Mouse (Mus musculus): ENCODE measurements around the gene Sema3g.

Gene Sema3g

DNA sequence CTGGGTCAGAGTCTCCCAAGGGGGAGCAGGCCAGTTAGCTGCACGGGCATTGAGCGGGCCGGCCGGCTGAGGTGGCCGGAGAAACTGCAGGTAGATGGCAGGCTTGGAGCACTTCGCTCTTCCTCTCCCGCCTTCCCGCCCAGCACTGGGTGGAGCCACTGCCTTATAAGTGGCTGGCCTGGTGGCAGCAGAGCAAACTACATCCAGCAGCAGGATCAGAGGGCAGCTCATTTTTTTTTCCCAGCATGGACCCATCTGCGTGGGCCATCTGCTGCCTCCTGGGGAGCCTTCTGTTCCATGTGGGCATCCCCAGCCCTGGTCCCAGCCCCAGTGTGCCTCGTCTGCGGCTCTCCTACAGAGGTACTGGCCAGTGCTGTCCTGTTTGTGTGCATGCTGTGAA, at the start of gene Sema3g:
Gene Sema3g, plus strand, starts transcription at position 195 of the 400 bp plus-strand sequence.
- DNase-seq, result no peak

DNA sequence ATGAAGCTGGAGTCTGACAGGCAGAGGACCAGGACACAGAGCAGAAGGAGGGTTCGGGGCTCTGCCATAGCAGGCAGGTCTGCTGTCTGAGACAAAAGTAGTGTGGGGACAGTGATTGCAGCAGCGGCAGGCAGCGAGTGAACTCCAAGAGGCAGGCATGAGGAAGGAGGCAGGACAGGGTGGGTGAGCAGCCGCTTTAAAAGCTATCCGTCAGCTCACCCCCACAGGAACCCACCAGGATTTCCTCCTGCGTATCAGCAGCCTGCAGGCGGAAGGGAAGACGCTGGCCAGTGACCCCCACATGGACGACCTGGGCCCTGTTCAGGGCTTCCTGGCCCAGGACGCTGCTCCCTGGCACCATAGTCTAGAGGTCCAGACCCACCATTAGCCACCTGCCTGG, 49.2 kb upstream of the Sema3g start, which contains the start of gene Stab1:
Gene Stab1, minus strand, starts transcription at position 217 of the 400 bp plus-strand sequence.
- DNase-seq, result no peak

DNA sequence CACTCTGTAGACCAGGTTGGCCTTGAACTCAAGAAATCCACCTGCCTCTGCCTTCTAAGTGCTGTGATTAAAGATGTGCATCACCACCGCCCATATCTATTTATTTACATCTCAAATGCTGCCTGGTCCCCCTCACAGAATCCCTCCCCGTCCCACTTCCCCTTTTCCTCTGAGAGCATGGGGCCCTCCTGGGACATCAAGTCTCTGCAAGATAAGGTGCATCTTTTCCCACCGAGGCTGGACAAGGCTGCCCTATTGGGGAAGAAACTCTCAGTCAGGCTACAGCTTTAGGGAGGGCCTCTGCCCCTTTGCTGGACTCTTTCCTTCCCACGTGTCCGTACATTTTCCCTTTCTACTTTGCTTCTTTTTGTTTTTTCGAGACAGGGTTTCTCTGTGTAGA, 48.2 kb upstream of the Sema3g start:
- DNase-seq, result no peak

DNA sequence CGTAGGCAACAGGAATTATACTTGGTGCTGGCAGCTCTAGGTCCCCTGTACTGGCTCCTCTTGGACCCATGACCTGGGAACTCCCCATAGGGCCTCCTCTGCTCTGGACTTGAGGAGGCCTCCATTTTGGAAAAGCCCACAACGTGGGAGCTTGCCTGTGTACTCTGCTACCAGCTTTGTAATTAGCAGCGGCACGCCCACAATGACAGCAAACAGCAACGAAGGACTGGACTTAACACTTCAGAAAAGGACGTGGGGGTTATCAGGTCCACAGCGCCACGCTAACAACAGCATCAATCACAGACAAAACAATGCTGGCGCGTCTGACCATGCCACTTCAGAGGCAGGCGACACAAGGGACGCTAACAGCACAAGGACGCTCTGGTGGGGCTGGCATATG, 46.7 kb upstream of the Sema3g start:
- no peak for DNase-seq

DNA sequence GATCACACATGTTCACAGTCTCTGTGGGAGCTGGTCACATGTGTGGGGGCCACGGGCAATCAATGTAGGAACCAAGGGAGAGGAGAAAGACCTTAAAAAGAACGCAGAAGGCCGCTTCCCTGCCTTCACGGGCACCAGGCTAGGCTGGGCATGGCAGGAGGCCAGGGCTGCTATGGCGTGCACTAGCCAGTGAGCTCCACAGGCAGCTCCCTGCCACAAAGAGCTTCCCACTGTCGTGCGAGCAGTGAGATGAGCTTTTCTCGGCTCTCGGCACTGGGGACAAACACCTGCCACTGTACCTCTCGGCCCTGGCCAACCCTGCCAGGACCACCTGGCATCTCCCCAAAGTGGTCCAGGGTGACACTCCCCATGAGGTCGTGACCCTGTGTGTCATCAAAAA, 46.3 kb upstream of the Sema3g start:
- no peak for DNase-seq

DNA sequence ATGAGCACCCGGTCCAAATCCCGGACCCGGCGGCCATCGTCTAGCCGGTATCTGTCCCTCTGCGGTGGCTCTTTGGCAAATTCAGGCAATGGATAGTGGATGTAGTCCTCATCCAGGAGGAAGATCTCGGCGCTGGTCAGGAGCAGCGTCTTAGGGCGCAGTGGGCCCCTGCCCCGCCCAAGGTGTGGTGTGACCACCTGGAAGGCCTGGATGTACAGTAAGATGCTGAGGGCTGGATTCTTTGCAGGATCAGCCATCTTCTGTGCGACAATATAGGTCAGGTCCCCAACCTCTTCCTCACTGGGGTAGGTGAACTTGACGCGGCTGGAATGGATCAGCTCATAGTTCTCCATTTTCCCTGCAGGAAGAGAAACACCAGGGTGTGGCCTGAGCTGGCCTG, 45.8 kb upstream of the Sema3g start:
- no peak for DNase-seq

DNA sequence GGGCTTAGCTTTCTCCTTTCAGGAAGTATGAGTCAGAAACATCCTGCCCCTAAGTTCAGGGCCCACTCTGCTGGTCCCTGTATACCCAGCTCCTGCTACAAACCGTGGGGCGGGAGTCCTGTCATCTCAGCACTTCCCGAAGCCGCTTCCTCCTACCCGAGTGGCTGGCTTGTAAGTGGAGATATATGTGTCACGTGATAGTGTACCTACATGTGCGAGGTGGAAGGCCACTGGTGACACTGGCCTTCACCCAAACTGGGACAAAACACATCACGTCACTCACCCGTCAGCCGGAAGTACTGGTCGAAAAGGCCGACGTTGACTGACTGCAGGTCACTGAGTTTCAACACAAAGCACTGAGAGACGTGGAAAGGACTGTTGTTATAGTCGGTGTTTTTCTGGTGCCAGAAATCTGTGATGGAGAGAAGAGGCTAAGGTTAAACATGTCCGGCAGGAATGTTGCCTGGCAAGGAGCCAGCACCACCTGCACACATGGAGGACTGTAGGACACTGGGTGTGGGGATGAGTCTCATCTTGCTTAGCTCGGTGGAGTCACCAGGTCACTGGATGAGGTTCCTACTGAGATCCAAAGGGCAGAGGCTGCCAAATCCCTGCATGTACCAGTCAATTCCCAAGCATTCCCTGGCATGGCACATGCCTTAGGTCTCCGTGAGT, 44.7 kb upstream of the Sema3g start:
- DNase-seq, result no peak

DNA sequence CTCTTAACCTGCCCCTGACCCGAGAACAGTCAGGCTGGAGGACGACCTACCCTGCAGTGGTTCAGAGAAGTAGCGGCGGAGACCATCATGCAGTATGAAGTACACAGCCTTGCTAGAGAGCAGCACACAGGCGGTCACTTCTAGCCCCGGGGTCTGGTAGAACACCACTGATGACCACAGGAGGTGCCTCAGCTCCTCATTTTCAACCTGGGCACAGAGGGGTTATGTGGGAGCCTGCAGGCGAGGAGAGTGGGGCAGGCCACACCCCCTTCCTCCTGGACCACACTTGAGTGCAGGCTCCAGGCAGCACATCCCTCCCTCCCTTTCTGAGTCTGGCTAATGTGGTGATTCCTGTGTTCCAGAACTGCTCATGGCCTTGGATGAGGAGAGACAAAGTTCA, 44.1 kb upstream of the Sema3g start:
- DNase-seq, result no peak

DNA sequence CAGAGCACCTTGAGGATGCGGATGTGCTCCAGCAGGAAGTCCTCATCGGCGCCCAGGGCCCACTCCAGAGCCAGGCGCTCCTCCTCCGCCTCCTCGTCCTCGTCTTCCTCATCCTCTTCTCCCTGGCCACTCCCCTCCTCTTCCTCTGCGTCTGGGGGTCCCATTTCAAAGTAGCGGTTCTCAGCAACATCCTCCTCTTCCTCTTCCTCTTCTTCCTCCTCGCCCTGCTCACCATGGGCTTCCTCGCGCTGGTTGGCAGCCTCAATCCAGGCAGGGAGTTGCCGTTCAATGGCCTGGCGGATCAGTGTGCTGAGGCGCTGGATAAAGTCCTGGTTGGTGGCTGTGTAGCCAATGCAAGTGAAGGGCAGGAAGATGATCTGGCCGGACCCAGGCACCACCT, 40.4 kb upstream of the Sema3g start:
- no peak for DNase-seq

DNA sequence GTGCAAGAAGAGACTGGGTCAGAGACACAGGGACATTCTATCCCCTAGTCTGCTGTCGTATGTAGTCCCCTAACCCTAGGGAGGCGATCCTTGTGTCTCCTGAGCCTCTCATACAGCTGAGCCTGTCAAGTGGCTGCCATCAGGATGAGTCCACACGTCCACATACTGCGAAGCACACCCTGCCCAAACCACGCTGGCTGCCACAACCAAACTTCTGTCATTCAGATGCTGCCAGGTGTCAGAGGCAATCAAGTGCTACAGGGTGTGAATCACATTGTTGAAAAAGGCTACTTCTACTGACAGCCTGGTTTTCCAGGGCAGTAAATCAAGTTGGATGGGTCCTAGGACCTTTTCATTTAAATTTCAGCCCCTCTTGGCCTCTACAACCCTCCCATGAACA, 39.9 kb upstream of the Sema3g start:
- no peak for DNase-seq

DNA sequence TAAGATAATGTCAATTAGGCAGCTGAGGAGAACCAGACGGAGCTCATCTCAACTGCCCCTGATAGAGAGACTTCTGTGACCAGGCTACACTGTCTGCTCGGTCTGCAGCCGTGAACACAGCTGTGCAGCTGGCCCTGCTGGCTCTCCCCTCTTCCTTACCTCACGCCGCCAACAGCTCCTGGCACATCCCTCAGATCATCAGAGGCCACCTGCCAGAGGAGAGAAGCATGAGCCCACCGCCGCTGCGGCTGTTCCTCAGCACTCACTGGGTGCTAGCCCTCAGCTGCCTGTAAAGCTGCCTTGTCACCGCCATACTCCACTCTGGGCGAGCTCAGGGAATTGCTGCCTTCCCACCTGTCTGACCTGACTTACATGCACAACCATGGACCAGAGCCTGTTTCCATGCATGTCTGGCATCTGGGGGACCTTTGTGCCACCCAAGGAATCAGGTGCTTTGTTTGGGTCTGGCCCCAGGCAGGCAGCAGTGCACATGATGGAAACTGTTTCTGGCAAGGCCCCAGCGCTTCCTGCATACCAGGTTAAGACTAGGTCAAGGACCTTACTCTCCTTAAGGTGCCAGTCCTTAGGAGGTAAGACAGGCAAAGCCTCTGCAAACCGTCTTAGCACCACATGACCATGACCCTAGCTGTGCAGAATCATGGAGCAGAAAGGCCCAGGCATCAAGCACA, 37.8 kb upstream of the Sema3g start:
- DNase-seq, result no peak

DNA sequence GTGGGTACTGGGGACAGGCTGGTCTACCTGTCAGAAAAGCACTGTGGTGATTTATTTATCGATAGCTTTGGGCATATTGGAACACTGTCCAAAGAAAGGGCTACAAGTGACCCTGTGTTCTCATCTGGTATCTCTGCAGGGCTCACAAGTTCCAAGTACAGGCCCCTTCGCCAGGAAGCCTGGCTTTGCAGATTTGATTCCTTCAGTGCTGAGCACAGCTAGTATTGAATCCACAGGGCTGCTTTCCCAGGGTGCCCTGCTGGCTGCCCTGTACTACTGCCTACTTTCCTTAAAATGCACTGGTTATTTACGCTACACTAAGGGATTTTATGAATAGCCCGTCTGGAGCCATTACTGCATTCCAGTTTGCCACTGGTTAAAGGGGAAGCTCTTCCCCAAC, 36.1 kb upstream of the Sema3g start:
- no peak for DNase-seq

DNA sequence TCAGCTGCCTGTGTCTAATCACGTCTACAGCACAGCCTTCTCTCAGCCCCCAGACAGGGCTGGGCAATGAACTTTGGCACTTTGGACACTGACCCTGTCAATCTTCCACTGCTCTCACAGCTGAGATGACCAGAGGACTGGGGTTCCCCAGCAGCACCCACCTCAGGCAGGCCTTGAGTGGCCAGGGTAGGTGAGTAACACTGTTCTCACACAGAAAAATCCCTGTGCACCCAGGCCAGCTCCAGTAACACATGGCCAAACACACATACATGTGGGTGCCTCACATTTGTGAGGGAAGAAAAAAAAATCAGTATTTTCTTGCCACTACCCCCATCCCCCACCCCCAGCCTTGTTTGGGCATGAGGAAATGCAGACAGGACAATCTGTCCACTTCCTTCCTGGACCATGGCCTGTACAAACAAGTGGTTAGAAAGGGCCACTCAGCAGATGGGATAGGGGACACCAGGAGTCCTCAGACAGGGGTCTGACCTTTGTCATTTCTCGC, 34.8 kb upstream of the Sema3g start:
- DNase-seq, result no peak

DNA sequence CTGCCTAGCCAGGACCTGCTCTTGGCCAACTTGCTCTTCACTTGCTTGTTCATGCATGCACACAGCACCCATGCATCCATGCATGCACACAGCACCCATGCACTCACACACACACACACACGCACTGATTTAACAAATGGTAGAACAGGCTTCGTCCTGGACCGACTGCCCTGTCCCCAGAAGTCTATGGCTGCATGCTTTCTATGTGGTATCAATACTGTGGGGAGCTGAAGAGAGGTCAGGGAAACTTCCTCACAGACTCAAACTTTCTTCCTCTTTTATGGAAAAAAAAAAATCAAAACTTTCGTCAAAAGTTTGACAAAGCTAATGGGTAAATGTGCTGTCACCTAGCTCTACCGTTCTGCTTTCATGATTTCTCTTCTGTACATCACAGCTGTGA, 34.1 kb upstream of the Sema3g start:
- DNase-seq, result no peak

DNA sequence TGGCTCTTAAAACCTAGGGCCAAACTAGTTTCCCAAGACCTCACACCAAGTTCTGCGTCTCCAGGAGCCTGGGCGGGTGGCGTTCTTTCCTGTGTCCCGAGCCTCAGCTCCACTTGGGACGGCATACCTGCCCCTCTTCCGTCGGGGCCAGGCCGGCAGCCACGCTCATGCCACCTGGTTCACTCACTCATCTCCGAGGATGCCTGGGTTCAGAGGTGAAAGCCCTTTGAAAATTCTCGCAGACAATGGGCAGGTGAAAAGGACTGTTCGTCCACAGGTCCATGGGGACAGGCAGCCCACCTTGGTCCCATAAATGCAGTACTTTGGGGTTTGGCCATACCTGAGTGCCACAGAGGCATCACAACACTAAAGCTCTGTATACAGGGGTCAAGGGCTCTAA, 33.5 kb upstream of the Sema3g start:
- DNase-seq, result no peak

DNA sequence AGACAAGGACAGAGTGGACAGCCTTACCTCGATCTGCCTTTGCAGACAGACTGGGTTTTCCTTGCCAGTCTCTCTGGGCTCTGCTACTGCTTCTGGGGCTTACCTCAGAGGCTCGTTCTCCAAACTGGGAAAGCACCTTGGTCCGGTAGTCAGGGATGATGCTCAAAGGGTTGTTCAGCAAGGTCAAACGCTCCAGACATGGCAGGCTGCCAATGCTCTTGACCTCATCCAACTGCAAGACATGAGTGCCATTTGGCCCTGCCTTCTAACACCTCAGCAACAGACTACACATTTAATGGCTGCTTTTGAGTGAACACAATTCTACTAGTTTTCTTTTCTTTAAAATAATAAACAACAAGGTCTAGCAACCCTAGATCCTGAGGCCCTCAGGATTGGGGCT, 31.0 kb upstream of the Sema3g start:
- no peak for DNase-seq

DNA sequence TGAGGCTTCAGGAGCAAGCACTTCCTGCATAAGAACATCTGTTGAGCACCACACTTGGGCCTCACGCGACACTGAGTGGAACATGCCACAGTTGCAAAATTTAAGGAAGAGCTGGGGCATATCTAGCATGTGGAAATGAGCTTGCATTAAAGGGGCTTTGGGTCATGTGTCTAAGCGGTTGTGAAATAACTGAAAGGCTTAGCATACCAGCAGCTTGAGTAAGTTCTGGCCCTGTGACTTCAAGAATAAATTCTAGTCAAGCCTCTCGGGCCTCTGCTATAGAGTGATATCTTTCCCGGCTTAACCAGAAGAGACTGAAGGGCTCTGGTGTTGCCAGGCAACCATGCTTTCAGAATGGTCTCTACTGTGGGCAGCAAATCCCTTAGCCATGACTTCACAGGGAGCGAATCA, 28.9 kb upstream of the Sema3g start:
- DNase-seq, result no peak

DNA sequence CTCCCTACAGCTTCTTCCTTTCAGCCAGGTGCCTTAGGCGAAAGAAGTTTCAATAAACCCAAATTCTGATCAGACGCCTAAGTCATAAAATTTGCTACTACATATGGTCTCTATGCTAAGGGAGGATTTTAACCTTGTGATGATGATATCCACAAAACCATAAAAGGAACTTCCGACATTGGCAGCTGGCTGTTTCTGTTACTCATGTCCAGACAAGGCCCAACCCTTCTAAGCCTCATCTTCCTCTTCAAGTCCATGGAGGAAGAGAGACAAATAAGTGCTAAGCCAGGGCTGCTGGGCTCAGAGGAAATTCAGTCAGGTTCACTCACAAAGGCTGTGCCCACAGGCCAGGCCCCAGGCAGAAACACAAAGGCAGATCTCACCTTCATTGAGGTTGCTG, 28.3 kb upstream of the Sema3g start:
- DNase-seq, result no peak

DNA sequence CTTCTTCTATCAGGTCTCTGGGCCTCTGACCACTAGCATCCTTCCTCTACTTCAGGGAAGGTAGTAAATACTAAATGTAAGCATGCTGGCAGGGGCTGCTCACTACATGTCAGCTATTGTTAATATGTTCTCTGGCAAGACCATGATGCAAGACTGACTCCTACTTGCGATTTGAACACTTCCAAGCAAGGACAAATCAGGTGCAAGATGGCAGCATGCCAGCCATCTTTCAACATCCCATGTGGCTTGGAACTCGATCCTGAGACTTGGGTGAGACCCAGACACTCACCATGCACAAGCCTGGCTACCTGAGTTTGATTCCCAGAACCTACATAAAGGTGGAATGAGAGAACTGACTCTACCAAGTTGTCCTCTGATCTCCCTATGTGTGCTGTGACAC, 25.7 kb upstream of the Sema3g start:
- no peak for DNase-seq

DNA sequence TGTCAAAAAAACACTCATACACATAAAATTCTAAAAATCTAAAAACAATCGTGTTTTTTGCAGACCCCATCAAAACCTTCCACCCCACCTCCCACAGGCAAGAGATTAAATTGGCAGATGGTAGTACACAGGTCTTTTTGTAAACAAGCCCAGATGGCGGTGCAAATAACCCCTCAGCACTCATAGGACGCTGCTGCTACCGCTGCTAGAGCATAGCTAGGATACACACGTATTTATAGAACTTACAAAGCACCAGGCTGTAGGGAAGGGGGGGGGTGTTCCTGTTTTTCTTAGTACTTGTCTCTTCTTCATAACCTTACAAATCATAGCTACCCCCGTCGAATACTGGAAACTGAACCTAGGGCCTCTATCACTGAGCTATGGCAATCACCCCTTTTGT, 23.9 kb upstream of the Sema3g start:
- no peak for DNase-seq

DNA sequence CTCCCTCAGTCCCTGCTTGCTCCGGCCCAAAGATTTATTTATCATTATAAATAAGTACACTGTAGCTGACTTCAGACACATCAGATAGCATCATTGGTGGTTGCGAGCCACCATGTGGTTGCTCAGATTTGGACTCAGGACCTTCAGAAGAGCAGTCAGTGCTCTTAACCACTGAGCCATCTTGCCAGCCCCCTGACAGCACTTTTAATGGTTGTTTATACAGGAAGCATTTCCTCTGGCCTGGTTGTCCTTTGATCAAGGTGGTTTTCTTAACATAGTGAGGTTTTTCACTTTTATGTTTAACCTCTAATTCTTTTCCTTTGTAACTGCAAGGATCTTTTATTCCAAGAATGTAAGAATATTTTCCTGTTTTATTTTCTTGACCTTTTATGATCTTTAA, 23.2 kb upstream of the Sema3g start:
- no peak for DNase-seq

DNA sequence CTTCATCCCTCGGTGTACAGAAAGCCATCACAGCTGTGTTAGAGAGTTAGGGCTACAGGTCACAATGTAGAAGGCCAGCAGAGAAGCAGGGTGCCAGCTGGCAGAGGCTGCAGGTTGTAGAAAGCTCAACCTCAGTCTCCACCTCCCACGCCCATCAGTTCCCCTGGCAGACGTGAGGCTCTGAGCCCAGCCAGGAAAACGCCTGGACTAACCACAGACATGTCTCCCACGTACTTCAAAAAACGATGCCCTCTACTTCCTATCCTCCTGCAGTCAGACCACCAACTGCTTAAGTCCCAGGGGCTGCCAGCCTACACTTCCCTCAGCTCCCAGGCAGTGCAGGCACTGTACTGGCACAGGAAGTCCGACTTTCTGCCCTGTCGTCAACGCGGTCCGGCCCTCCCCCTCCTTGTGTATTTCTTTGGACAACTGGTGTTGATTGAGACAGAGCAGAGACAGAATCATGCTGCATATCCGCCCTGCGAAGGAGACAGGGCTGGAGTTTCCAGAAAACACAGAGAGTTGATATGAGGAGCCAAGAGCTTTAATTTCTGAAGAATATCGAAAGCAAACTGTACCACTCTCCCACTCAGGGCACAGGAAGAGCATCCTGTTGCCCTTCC, 22.7 kb upstream of the Sema3g start:
- DNase-seq, result no peak

DNA sequence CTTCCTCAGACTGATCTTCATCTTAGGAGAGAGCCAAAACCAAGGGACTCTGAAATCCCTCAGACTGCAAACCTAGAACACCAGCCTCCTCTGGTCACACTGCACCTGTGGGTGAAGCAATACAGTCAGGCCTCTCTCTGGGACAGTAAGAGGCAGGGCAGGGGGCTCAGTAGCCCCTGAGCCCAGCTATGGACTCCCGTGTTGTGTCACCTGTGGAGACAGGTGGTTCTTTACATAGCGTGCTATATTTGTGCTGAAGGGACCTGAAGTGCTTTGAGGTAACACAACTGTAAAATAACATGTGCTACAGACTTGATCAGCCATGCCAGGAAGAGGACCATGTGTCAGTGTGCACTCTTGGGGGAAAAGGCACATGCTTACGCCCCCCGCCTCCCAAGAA, 22.1 kb upstream of the Sema3g start:
- no peak for DNase-seq

DNA sequence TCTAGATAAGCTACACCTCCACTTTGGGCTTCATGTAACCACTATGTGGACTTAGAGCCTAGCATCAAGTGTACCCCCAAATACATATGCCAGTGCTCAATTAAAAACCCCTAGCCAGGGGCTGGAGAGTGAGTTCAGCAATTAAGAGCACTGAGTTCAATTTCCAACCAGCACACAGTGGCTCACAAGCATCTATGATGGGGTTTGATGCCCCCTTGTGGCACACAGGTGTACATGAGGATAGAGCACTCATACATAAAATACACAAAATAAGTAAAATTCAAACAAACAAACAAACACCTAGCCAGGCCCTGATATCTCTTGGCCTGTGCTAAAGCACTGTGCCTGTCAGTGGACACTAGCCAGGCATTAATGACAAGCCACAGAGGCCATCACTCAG, 21.7 kb upstream of the Sema3g start:
- no peak for DNase-seq

All from right cerebral cortex, postnatal 25 days (tissue).